Mouse (Mus musculus): ENCODE data around the gene Zfp768.

Gene Zfp768

GRCm38 (mm10) chr7:127308431-127308830 lies 37.0 kb downstream of the Zfp768 start:
- DNase-seq (ENCODE audit: extremely low read depth, low read depth, low spot score) = no peak

DNA sequence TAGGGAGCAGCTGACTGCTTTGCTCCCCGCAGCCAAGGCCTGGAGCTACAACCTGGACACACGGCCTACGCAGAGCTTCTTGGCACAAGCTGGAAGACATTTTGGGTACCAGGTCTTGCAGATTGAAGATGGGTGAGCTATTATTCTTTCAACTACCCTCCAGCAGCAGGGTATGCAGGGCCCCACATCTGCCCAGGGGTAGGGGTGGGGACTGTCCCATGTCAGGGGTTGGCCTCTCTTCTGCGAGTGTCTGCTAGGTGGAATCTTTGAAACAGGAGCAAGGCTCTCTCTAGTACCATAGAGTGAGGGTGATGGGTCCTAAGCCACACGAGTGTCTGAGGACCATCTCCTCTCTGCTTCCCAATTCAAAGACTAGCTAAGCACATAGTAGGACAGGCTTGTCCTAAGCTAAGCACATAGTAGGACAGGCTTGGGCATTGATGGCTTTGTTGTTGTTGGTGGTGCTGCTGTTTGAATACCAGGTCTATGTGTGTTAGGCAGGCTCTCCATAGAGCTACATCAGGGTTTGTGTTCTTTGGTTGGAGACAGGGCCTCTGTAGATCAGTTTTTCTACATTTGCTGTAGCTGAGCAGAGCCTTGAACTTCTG lies 47.7 kb downstream of the Zfp768 start:
- no peak for DNase-seq (ENCODE audit: extremely low read depth, low read depth, low spot score)

GRCm38 (mm10) chr7:127296786-127297555 lies 48.4 kb downstream of the Zfp768 start:
- no peak for DNase-seq (ENCODE audit: extremely low read depth, low read depth, low spot score)

- DNase-seq (ENCODE audit: extremely low read depth, low read depth, low spot score) = no peak
These were observed 49.3 kb downstream of the Zfp768 start, which contains the start of gene Itgal for GRCm38 (mm10) chr7:127296098-127296497. Gene Itgal (plus strand): TSS chr7:127296260.
